Mouse (Mus musculus): ENCODE results near the gene Mrpl54.

The Mrpl54 gene

GRCm38 (mm10) chr10:81266211-81267105 lies at the start of gene Mrpl54, which contains the start of gene Apba3:
Gene Mrpl54, minus strand, starts transcription at chr10:81266934.
Gene Apba3, plus strand, starts transcription at chr10:81266960.
- peak; percentile 96 for DNase-seq (ENCODE audit: low read depth, low spot score)

GRCm38 (mm10) chr10:81315587-81315986 lies 48.9 kb upstream of the Mrpl54 start:
- DNase-seq (ENCODE audit: low read depth, low spot score) = no peak

- DNase-seq (ENCODE audit: low read depth, low spot score) = peak; percentile 46
Measured at GRCm38 (mm10) chr10:81314201-81314600, 47.5 kb upstream of the Mrpl54 start.

GRCm38 (mm10) chr10:81313581-81313980 lies 46.8 kb upstream of the Mrpl54 start:
- no peak for DNase-seq (ENCODE audit: low read depth, low spot score)

- DNase-seq (ENCODE audit: low read depth, low spot score) = no peak
Measured at GRCm38 (mm10) chr10:81309571-81309970, 42.8 kb upstream of the Mrpl54 start.

- peak; percentile 52 for DNase-seq (ENCODE audit: low read depth, low spot score)
Measured at GRCm38 (mm10) chr10:81306837-81307682, 40.3 kb upstream of the Mrpl54 start.

- DNase-seq (ENCODE audit: low read depth, low spot score) = no peak
Measured at GRCm38 (mm10) chr10:81306173-81306668, 39.5 kb upstream of the Mrpl54 start.

- DNase-seq (ENCODE audit: low read depth, low spot score) = no peak
Measured at GRCm38 (mm10) chr10:81305663-81306062, 38.9 kb upstream of the Mrpl54 start.

- DNase-seq (ENCODE audit: low read depth, low spot score) = peak; percentile 78
Measured at GRCm38 (mm10) chr10:81304597-81305238, 38.0 kb upstream of the Mrpl54 start.

GRCm38 (mm10) chr10:81303761-81304160 lies 37.0 kb upstream of the Mrpl54 start:
- no peak for DNase-seq (ENCODE audit: low read depth, low spot score)

- no peak for DNase-seq (ENCODE audit: low read depth, low spot score)
Measured at GRCm38 (mm10) chr10:81303258-81303657, 36.5 kb upstream of the Mrpl54 start.

GRCm38 (mm10) chr10:81302781-81303218 lies 36.1 kb upstream of the Mrpl54 start:
- DNase-seq (ENCODE audit: low read depth, low spot score) = no peak

- DNase-seq (ENCODE audit: low read depth, low spot score) = no peak
Measured at GRCm38 (mm10) chr10:81302288-81302687, 35.6 kb upstream of the Mrpl54 start.

GRCm38 (mm10) chr10:81301321-81301720 lies 34.6 kb upstream of the Mrpl54 start:
- DNase-seq (ENCODE audit: low read depth, low spot score) = no peak

GRCm38 (mm10) chr10:81300352-81300907 lies 33.7 kb upstream of the Mrpl54 start:
- DNase-seq (ENCODE audit: low read depth, low spot score) = no peak

GRCm38 (mm10) chr10:81299585-81300351 lies 33.0 kb upstream of the Mrpl54 start:
- no peak for DNase-seq (ENCODE audit: low read depth, low spot score)

GRCm38 (mm10) chr10:81298369-81299100 lies 31.8 kb upstream of the Mrpl54 start:
- DNase-seq (ENCODE audit: low read depth, low spot score) = no peak

GRCm38 (mm10) chr10:81297845-81298244 lies 31.1 kb upstream of the Mrpl54 start:
- DNase-seq (ENCODE audit: low read depth, low spot score) = no peak

- no peak for DNase-seq (ENCODE audit: low read depth, low spot score)
Measured at GRCm38 (mm10) chr10:81297246-81297645, 30.5 kb upstream of the Mrpl54 start.

GRCm38 (mm10) chr10:81295185-81295584 lies 28.5 kb upstream of the Mrpl54 start:
- DNase-seq (ENCODE audit: low read depth, low spot score) = no peak
